Mouse (Mus musculus) bone marrow, adult 2 months (tissue): ENCODE measurements around the gene Cd37.

Source experiments
- CTCF ChIP-seq: fragments of 200-500 bp; IDR thresholded peaks from 2 replicates; pipeline ENCODE4 v1.5.1; 2011; ENCODE audit warnings: low read length, control low read depth; ENCODE audit not compliant: control insufficient read depth, insufficient read depth
- POLR2A ChIP-seq: fragments of 200-500 bp; IDR thresholded peaks from 2 replicates; pipeline ENCODE4 v1.6.1; 2011; ENCODE audit warnings: low read depth, mild to moderate bottlenecking, control low read depth, low read length, borderline replicate concordance; ENCODE audit not compliant: control insufficient read depth

DNA sequence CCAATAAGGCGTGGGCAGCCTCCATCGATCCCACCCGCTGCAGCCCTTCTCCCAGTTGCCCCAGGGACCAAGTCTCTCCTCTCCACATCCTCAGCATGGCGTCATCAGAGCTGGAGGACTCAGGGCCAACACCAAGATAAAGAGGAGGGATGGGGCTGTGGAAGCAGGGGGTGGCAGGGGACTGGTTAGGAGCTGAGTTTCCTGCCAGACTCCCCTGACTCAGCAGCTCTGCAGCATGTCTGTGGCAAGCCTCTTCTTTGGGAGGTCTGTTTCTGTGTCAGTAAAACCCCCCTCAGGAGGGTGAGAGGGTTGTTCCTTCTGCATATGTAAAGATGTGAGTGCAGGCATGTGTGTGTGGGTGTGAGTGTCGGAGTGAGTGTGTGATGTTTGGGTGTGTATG, 41.9 kb downstream of the Cd37 start:
- TF ChIP-seq CTCF (no peak), POLR2A (no peak)
